Mouse (Mus musculus) spleen, adult 2 months (tissue): ENCODE measurements at regions not wholly inside any gene's neighbourhood (a gene's known extent, or its start where the extent isn't known, plus 50 kb on each side); places are given as distances from the start of the nearest gene placed in this dataset.

ENCODE experiments used
- CTCF ChIP-seq: fragments of 200-500 bp; IDR thresholded peaks from 2 replicates; pipeline ENCODE4 v1.5.1; 2011; ENCODE audit warnings: mild to moderate bottlenecking, inconsistent platforms; ENCODE audit not compliant: insufficient read depth, insufficient read length, insufficient replicate concordance; ENCODE audit errors: extremely low read depth
- POLR2A ChIP-seq: fragments of 200-500 bp; IDR thresholded peaks from 2 replicates; pipeline ENCODE4 v1.6.1; 2011; ENCODE audit warnings: low read depth, low read length, inconsistent platforms

- TF ChIP-seq CTCF (no peak), POLR2A (no peak)
These were observed 95.3 kb upstream of the Ccnd2 start for GRCm38 (mm10) chr6:127247343-127247742.
